8 mouse cellular contexts compared by ENCODE assay signal in genomic region chr3:132949791-132950528, GRCm38 (mm10). TPM values are rescaled to one million over a fixed set of nuclear protein-coding genes. Genes with fewer than 3 reads are reported as not detected.
DNase-seq lines count a peak whose midpoint lies in the region; ATAC-seq and TF ChIP-seq lines count a peak whose summit lies in the region.

Npnt (minus strand) TSS chr3:132950291.

- intact Hi-C loops in left cerebral cortex, postnatal 36 days (cut with DNase I) = loop anchor here (2.0 kb wide), 1 partner anchor 47 kb away; no protein-coding TSS in a partner anchor

- no peak within 1 kb of the TSS for H3K27ac ChIP-seq in forebrain, embryonic 13.5 days
- H3K27ac ChIP-seq in hindbrain, postnatal 0 days = no peak within 1 kb of the TSS
- H3K27ac ChIP-seq in stomach, embryonic 15.5 days = peak within 1 kb of the TSS; percentile 37; the same call in 1 of the 2 replicates

- no peaks in the 10 kb centered on the region for H3K36me3 ChIP-seq in forebrain, embryonic 13.5 days (ENCODE audit: poor library complexity, severe bottlenecking)
- H3K36me3 ChIP-seq in hindbrain, postnatal 0 days (ENCODE audit: insufficient read depth, low read length) = no peaks in the 10 kb centered on the region
- no peaks in the 10 kb centered on the region for H3K36me3 ChIP-seq in stomach, embryonic 15.5 days

- no peak for DNase-seq in cerebellum, adult 8-10 months
- DNase-seq in ZHBTc4 (ENCODE audit: low read depth, low spot score) = peak; percentile 77
- peak; percentile 53 for DNase-seq in hindbrain, postnatal 0 days (ENCODE audit: low spot score)
- DNase-seq in left cerebral cortex, postnatal 36 days (ENCODE audit: low spot score in 2 of 2) = peak; percentile 28 to 54

- H3K9me3 ChIP-seq in forebrain, embryonic 13.5 days (replicated peaks) = no peaks in the 10 kb centered on the region
- no peaks in the 10 kb centered on the region for H3K9me3 ChIP-seq in hindbrain, postnatal 0 days (ENCODE audit: low read length)
- H3K9me3 ChIP-seq in stomach, embryonic 15.5 days = no peaks in the 10 kb centered on the region

- peak within 1 kb of the TSS; percentile 92 for H3K4me2 ChIP-seq in forebrain, embryonic 13.5 days
- H3K4me2 ChIP-seq in hindbrain, postnatal 0 days (ENCODE audit: low read depth, low read length) = peak within 1 kb of the TSS; percentile 100
- peak within 1 kb of the TSS; percentile 94 for H3K4me2 ChIP-seq in stomach, embryonic 15.5 days

- peak within 1 kb of the TSS; percentile 65 for H3K9ac ChIP-seq in forebrain, embryonic 13.5 days
- peak within 1 kb of the TSS; percentile 54 for H3K9ac ChIP-seq in hindbrain, postnatal 0 days (replicated peaks; ENCODE audit: low read length)
- peak within 1 kb of the TSS; percentile 48 for H3K9ac ChIP-seq in stomach, embryonic 15.5 days

- peak within 1 kb of the TSS; percentile 66 for H3K4me3 ChIP-seq in forebrain, embryonic 13.5 days
- peak within 1 kb of the TSS; percentile 72 for H3K4me3 ChIP-seq in hindbrain, postnatal 0 days (ENCODE audit: low read length)
- H3K4me3 ChIP-seq in stomach, embryonic 15.5 days (replicated peaks) = peak within 1 kb of the TSS; percentile 73

- under 1% methylated on average over 35 of the region's 82 CpGs for WGBS in forebrain, embryonic 13.5 days
- WGBS in hindbrain, postnatal 0 days = under 1% methylated on average over 52 of the region's 82 CpGs
- under 1% methylated on average over 74 of the region's 82 CpGs for whole genome bisulfite sequencing in stomach, embryonic 15.5 days

- peaks cover 11% of the 10 kb centered on the region; the same call in 1 of the 2 replicates for H3K4me1 ChIP-seq in forebrain, embryonic 13.5 days
- H3K4me1 ChIP-seq in hindbrain, postnatal 0 days (ENCODE audit: insufficient read depth, low read length) = peaks cover 4% of the 10 kb centered on the region
- H3K4me1 ChIP-seq in stomach, embryonic 15.5 days = peaks cover 10% of the 10 kb centered on the region; the same call in 1 of the 2 replicates

- ATAC-seq in cerebellum, adult (ENCODE audit: insufficient number of reproducible peaks, low FRiP score, low TSS enrichment) = peak; percentile 45; the same call in 1 of the 2 replicates
- ATAC-seq in forebrain, embryonic 13.5 days = peak; percentile 89
- peak; percentile 82 for ATAC-seq in hindbrain, postnatal 0 days
- peak; percentile 40 for ATAC-seq in megakaryocyte-erythroid progenitor cell, adult 5-6 weeks (replicated peaks; ENCODE audit: low FRiP score, low TSS enrichment, poor library complexity, severe bottlenecking)
- ATAC-seq in stomach, embryonic 15.5 days (ENCODE audit: insufficient read depth, low FRiP score, low read depth) = peak; percentile 80

- peaks cover 18% of the 10 kb centered on the region for H3K27me3 ChIP-seq in forebrain, embryonic 13.5 days
- no peaks in the 10 kb centered on the region for H3K27me3 ChIP-seq in hindbrain, postnatal 0 days (ENCODE audit: insufficient read depth, low read length)
- no peaks in the 10 kb centered on the region for H3K27me3 ChIP-seq in stomach, embryonic 15.5 days (replicated peaks)

- TF ChIP-seq CTCF in hindbrain, postnatal 0 days (IDR thresholded peaks at IDR 0.05; ENCODE audit: low read depth) = peak; percentile 39; the same call in 1 of the 2 replicates

RNA-seq across cellular contexts. Expression of gene Npnt, which starts in this region (rescaled TPM):
- polyA plus RNA-seq in forebrain, embryonic 13.5 days (2015; fragmentation: Nextera tagmentation; extraction: Ambion mirVana) = 3.8 and 5.7 TPM in 2 replicates
- 12.6 and 12.8 TPM in 2 replicates for total RNA-seq in hindbrain, postnatal 0 days (2014; rRNA removed)
- polyA plus RNA-seq in hindbrain, postnatal 0 days (2015; fragmentation: Nextera tagmentation; extraction: Ambion mirVana) = 20.6 and 22.9 TPM in 2 replicates
- total RNA-seq in left cerebral cortex, postnatal 36 days (2021) = 10 to 100 TPM; 18.1 to 24.5 TPM
- total RNA-seq in megakaryocyte-erythroid progenitor cell, adult 5-6 weeks (2014; fragmentation: Nextera tagmentation) = not detected in 2 replicates
- not detected in 2 replicates for total RNA-seq in megakaryocyte-erythroid progenitor cell, adult 5-6 weeks (2017)
- polyA plus RNA-seq in stomach, embryonic 15.5 days (2015; fragmentation: Nextera tagmentation; extraction: Ambion mirVana) = 51.4 and 51.8 TPM in 2 replicates

Comparison
In these comparisons a context has a peak if more than half of its experiments do, and no peak if none do; other contexts are left out.
1. RNA of gene Npnt (total RNA-seq): 18.1 to 24.5 TPM in left cerebral cortex, postnatal 36 days and 12.6 to 12.8 TPM in hindbrain, postnatal 0 days; not detected in megakaryocyte-erythroid progenitor cell, adult 5-6 weeks; every median in the first group is over 10 times any median in the second.
2. Peak in ATAC-seq in megakaryocyte-erythroid progenitor cell, adult 5-6 weeks; RNA of the gene not detected or under 1 TPM.
3. Peak in every context shown above with its lines, with median percentiles within 50 percentile points of each other: ATAC-seq, H3K4me2 ChIP-seq, H3K4me3 ChIP-seq and H3K9ac ChIP-seq.